Comparison of ENCODE assay signal across 9 mouse cellular contexts in the genomic region with DNA sequence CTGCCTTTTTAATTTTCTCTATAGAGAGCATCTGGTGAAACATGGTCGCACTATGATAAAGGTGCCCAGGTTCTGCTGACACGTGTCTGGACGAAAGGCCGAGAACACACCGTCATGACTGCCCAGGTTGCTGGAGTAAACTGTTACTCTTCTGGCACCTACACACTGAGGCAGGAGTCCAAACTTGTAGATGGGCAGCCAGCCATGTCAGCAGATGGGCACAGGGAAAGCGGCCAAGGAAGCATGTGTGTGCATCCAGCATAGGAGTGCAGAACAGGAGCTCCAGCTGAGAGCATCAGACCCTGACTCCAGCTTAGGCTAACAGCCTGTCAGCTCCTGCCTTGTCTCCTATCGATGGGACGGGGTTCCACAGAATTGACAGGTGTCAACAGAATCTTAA. TPM values are rescaled to one million over a fixed set of nuclear protein-coding genes. Genes with fewer than 3 reads are reported as not detected.
DNase-seq lines count a peak whose midpoint lies in the region; ATAC-seq and TF ChIP-seq lines count a peak whose summit lies in the region.
"Had no signal": no experiment of that assay in that cellular context is flagged by ENCODE, and none has a peak within 500 bp of the region (broad histone marks: within the 10 kb centered on the region; RNA-seq: fewer than 3 reads in every experiment).

No protein-coding gene starts in this region.

- no peak for TF ChIP-seq POLR2A in kidney, adult 2 months (IDR thresholded peaks at IDR 0.05; ENCODE audit: low read depth, low read length)

- no peak for ATAC-seq in kidney, embryonic 15.5 days (replicated peaks; ENCODE audit: low FRiP score)

- no peak for TF ChIP-seq CTCF in kidney, adult 2 months (conservative IDR thresholded peaks at IDR 0.05; ENCODE audit: insufficient read depth, insufficient read length, low read depth, low read length)

- H3K27me3 ChIP-seq in kidney, adult 2 months (replicated peaks; ENCODE audit: control insufficient read depth, insufficient read depth, low read length): peaks cover 2% of the 10 kb centered on the region; the same call in 1 of the 2 replicates
- no peaks in the 10 kb centered on the region for H3K27me3 ChIP-seq in kidney, embryonic 15.5 days

- DNase-seq in kidney, adult 2 months: peak; percentile 91
- peak; percentile 93 to 99 for DNase-seq in cerebellum, adult 18-20 months
- peak; percentile 30 for DNase-seq in gastrocnemius, postnatal 10 days
- peak; percentile 88 for DNase-seq in layer of hippocampus, adult 9-10 months (ENCODE audit: low spot score)
- peak; percentile 84 for DNase-seq in right cerebral cortex, adult 18-20 months
- DNase-seq in spleen, adult 18-20 months: no peak
- no peak for DNase-seq in natural killer cell, adult 2 months (ENCODE audit: low spot score in 2 of 2)

- H3K27ac ChIP-seq in kidney, adult 2 months (ENCODE audit: insufficient read depth, low read depth, low read length): no peak overlapping the region
- no peak overlapping the region for H3K27ac ChIP-seq in kidney, embryonic 15.5 days
- H3K27ac ChIP-seq: macrophage had no signal

- 61% methylated on average over 8 of the region's 8 CpGs for WGBS in kidney, adult 2 months
- 88% methylated on average over 8 of the region's 8 CpGs for WGBS in kidney, embryonic 15.5 days

- peaks cover 4% of the 10 kb centered on the region; the same call in 1 of the 2 replicates for H3K9me3 ChIP-seq in kidney, embryonic 15.5 days (replicated peaks)

- no peak overlapping the region for H3K4me3 ChIP-seq in kidney, adult 2 months (ENCODE audit: insufficient read depth, low read depth, low read length)
- H3K4me3 ChIP-seq in kidney, embryonic 15.5 days (replicated peaks): no peak overlapping the region

- H3K4me2 ChIP-seq in kidney, embryonic 15.5 days: no peak overlapping the region

- no peaks in the 10 kb centered on the region for H3K4me1 ChIP-seq in kidney, adult 2 months (ENCODE audit: control insufficient read depth, insufficient read depth, low read length)
- H3K4me1 ChIP-seq in kidney, embryonic 15.5 days: no peaks in the 10 kb centered on the region

- no peak overlapping the region for H3K9ac ChIP-seq in kidney, embryonic 15.5 days

- H3K36me3 ChIP-seq in kidney, adult 2 months (ENCODE audit: control insufficient read depth, insufficient read depth, low read length): no peaks in the 10 kb centered on the region
- H3K36me3 ChIP-seq in kidney, embryonic 15.5 days: no peaks in the 10 kb centered on the region

RNA-seq across cellular contexts. Expression of a gene that starts 37.1 kb away (rescaled TPM):
- polyA plus RNA-seq in kidney, adult 2 months (2012; rRNA removed): 68.1 and 83.2 TPM in 2 replicates
- 205 and 229 TPM in 2 replicates for polyA plus RNA-seq in kidney, embryonic 15.5 days (2015; fragmentation: Nextera tagmentation; extraction: Ambion mirVana)
- 100 to 1,000 TPM; 124 to 130 TPM for total RNA-seq in gastrocnemius, postnatal 10 days (2021)

RNA-seq across cellular contexts. Expression of a gene that starts 41.8 kb away (rescaled TPM):
- 16.1 and 17.4 TPM in 2 replicates for polyA plus RNA-seq in kidney, adult 2 months (2012; rRNA removed)
- polyA plus RNA-seq in kidney, embryonic 15.5 days (2015; fragmentation: Nextera tagmentation; extraction: Ambion mirVana): 29.0 and 35.9 TPM in 2 replicates
- 10 to 100 TPM; 26.7 to 32.4 TPM for total RNA-seq in gastrocnemius, postnatal 10 days (2021)

RNA-seq across cellular contexts. Expression of a gene that starts 58.8 kb away (rescaled TPM):
- polyA plus RNA-seq in kidney, adult 2 months (2012; rRNA removed): 0.14 and 0.27 TPM in 2 replicates
- 0.26 TPM in 1 of 2 replicates, not detected in the other for polyA plus RNA-seq in kidney, embryonic 15.5 days (2015; fragmentation: Nextera tagmentation; extraction: Ambion mirVana)
- total RNA-seq in gastrocnemius, postnatal 10 days (2021): 1 to 10 TPM in 1 of 2 experiments, under 1 TPM in 1; 0.78 to 1.1 TPM
- polyA plus RNA-seq: macrophage had no signal

Comparison
In these comparisons a context has a peak if more than half of its experiments do, and no peak if none do; other contexts are left out.
1. DNase-seq: peak in kidney, adult 2 months (single experiment), cerebellum, adult 18-20 months (2 of 2), gastrocnemius, postnatal 10 days (single experiment), layer of hippocampus, adult 9-10 months (single experiment) and right cerebral cortex, adult 18-20 months (single experiment); none in spleen, adult 18-20 months (0 of 2) and natural killer cell, adult 2 months (0 of 2).